Mouse (Mus musculus) stomach, postnatal 0 days (tissue): ENCODE results near the gene Slc34a3. TPM values are rescaled to one million over a fixed set of nuclear protein-coding genes. Genes with fewer than 3 reads are reported as not detected.
A peak's percentile ranks its signal among the peaks of the same experiment; 100 is the strongest.

Experiments
- ATAC-seq: fragments of 200-750 bp; cut with Nextera tagmentation; 2 replicates; pipeline ENCODE4 v1.8.0; 2017; ENCODE audit not compliant: low FRiP score, low TSS enrichment
- DNase-seq: peaks from one replicate; pipeline ENCODE4 v3.0.0-alpha.2; 2016; ENCODE audit warnings: low spot score
- H3K27ac ChIP-seq: fragments of 300-500 bp; sonication (generic); replicated peaks from 2 replicates; pipeline ENCODE4 v1.5.1; 2014; ENCODE audit warnings: mild to moderate bottlenecking, control low read depth
- H3K27me3 ChIP-seq: fragments of 300-500 bp; sonication (generic); 2 replicates; pipeline ENCODE4 v1.6.1; 2014; ENCODE audit warnings: low read length; ENCODE audit not compliant: control insufficient read depth, insufficient read depth
- H3K36me3 ChIP-seq: fragments of 300-500 bp; sonication (generic); 2 replicates; pipeline ENCODE4 v1.6.1; 2014; ENCODE audit warnings: low read length, mixed read lengths; ENCODE audit not compliant: control insufficient read depth, insufficient read depth
- H3K4me1 ChIP-seq: fragments of 300-500 bp; sonication (generic); replicated peaks from 2 replicates; pipeline ENCODE4 v1.6.1; 2014; ENCODE audit warnings: antibody characterized with exemption; ENCODE audit not compliant: control insufficient read depth, insufficient read depth
- H3K4me2 ChIP-seq: fragments of 300-500 bp; sonication (generic); replicated peaks from 2 replicates; pipeline ENCODE4 v1.6.1; 2014; ENCODE audit warnings: low read depth, mild to moderate bottlenecking, control low read depth, moderate library complexity
- H3K4me3 ChIP-seq: fragments of 300-500 bp; sonication (generic); 2 replicates; pipeline ENCODE4 v1.5.1; 2014; ENCODE audit warnings: low read depth, low read length, control low read depth
- H3K9ac ChIP-seq: fragments of 300-500 bp; sonication (generic); 2 replicates; pipeline ENCODE4 v1.6.1; 2014; ENCODE audit warnings: mild to moderate bottlenecking, low read length, control low read depth, mixed read lengths
- H3K9me3 ChIP-seq: fragments of 300-500 bp; sonication (generic); 2 replicates; pipeline ENCODE4 v1.6.1; 2016; ENCODE audit warnings: low read length; ENCODE audit not compliant: control insufficient read depth
- CTCF ChIP-seq: IDR thresholded peaks from 2 replicates; pipeline ENCODE4 v1.5.1; 2016; ENCODE audit warnings: antibody characterized with exemption, low read depth, mild to moderate bottlenecking, moderate library complexity
- EP300 ChIP-seq: optimal IDR thresholded peaks from 2 replicates; pipeline ENCODE3; 2016; ENCODE audit warnings: antibody characterized with exemption
- WGBS: fragments of 180-500 bp; shearing (Covaris S2); extraction: QIAGEN DNeasy Blood & Tissue Kit; methylation state at CpG from one replicate; pipeline ENCODE4 v1.1.7; 2014; 5-methylcytosine and 5-hydroxymethylcytosine counted together
- polyA plus RNA-seq: library from polyadenylated mRNA; unstranded; fragments of >200 nt; fragmentation: Nextera tagmentation; extraction: Ambion mirVana; gene quantifications from 2 replicates; pipeline ENCODE4 v1.2.1, GENCODE M21; 2015

Gene Slc34a3
- 0.10 and 0.12 TPM in 2 replicates for polyA plus RNA-seq

GRCm38 (mm10) chr2:25234050-25234449 lies at the start of gene Slc34a3:
Gene Slc34a3, minus strand, starts transcription at chr2:25234364.
- no peaks in the 10 kb centered on the region for H3K4me1 ChIP-seq
- 0 out of 2 replicates have a peak within 1 kb of the TSS, but pooled peaks have one; percentile 4 for H3K9ac ChIP-seq
- no peak within 1 kb of the TSS for H3K4me2 ChIP-seq
- TF ChIP-seq CTCF (no peak), EP300 (no peak)
- ATAC-seq: no peak
- WGBS: 67% methylated on average over 3 of the region's 3 CpGs
- H3K9me3 ChIP-seq: no peaks in the 10 kb centered on the region
- no peaks in the 10 kb centered on the region for H3K27me3 ChIP-seq
- no peak within 1 kb of the TSS for H3K4me3 ChIP-seq
- DNase-seq: no peak
- H3K27ac ChIP-seq: no peak within 1 kb of the TSS
- H3K36me3 ChIP-seq: no peaks in the 10 kb centered on the region

GRCm38 (mm10) chr2:25278928-25279882 lies 45.0 kb upstream of the Slc34a3 start:
- ATAC-seq: peak; percentile 72
- WGBS: 61% methylated on average over 13 of the region's 13 CpGs
- peaks cover 51% of the 10 kb centered on the region for H3K36me3 ChIP-seq

DNA sequence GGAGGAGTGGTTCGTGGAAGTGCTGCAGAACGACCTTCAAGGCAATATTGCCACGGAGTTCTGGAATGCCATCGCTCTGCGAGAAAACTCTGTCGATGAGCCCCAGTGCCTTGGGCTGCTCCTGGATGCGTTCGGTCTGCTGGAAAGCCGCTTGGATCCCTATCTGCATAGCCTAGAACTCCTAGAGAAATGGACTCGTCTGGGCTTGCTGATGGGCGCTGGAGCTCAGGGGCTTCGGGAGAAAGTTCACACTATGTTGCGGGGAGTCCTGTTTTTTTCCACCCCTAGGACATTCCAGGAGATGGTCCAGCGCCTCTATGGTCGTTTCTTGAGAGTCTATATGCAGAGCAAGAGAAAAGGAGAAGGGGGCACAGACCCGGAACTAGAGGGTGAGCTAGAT lies 38.8 kb upstream of the Slc34a3 start:
- Histone ChIP-seq H3K9me3 (no peaks in the 10 kb centered on the region), H3K4me2 (peak overlapping the region; percentile 95), H3K4me1 (peaks cover 9% of the 10 kb centered on the region; the same call in 1 of the 2 replicates), H3K27me3 (no peaks in the 10 kb centered on the region), H3K27ac (peak overlapping the region; percentile 84), H3K9ac (peak overlapping the region; percentile 87), H3K36me3 (peaks cover 23% of the 10 kb centered on the region), H3K4me3 (peak overlapping the region; percentile 74)
- TF ChIP-seq EP300 (no peak), CTCF (no peak)
- 27% methylated on average over 16 of the region's 16 CpGs for WGBS
- DNase-seq (no peak), ATAC-seq (no peak)

More at GRCm38 (mm10) chr2:25278928-25279882, 45.0 kb upstream of the Slc34a3 start:
- Histone ChIP-seq H3K4me1 (no peaks in the 10 kb centered on the region), H3K27ac (no peak overlapping the region), H3K9ac (no peak overlapping the region), H3K9me3 (no peaks in the 10 kb centered on the region), H3K4me3 (no peak overlapping the region), H3K27me3 (no peaks in the 10 kb centered on the region), H3K4me2 (no peak overlapping the region)
- peak; percentile 93 for DNase-seq
- TF ChIP-seq CTCF (peak; percentile 96), EP300 (no peak)

DNA sequence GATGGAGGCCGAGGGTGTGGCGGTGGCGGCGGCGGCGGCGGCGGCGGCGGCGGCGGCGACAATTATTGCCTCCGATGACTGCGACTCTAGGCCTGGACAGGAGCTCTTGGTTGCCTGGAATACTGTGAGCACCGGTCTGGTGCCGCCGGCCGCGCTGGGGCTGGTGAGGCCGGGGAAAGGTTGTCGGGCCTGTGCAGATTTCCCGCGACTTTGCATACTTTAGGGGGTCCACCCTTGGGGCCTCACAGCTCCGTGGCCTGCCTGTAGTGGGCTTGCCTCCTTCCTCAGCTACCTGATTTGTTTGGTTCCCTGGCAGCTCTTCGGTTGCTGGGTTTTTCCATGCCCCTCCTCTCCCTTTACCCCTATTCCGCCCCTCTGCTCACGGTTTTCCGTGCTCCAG lies 38.4 kb upstream of the Slc34a3 start:
- H3K9me3 ChIP-seq: no peaks in the 10 kb centered on the region
- DNase-seq (no peak), ATAC-seq (peak; percentile 38)
- H3K27me3 ChIP-seq: no peaks in the 10 kb centered on the region
- H3K36me3 ChIP-seq: peaks cover 18% of the 10 kb centered on the region
- H3K4me1 ChIP-seq: peaks cover 9% of the 10 kb centered on the region
- TF ChIP-seq EP300: no peak
- no peak for TF ChIP-seq CTCF
- H3K4me2 ChIP-seq: peak overlapping the region; percentile 95
- H3K27ac ChIP-seq: peak overlapping the region; percentile 84
- peak overlapping the region; percentile 74 for H3K4me3 ChIP-seq
- under 1% methylated on average over 29 of the region's 29 CpGs for WGBS
- H3K9ac ChIP-seq: peak overlapping the region; percentile 87

GRCm38 (mm10) chr2:25271827-25272511 lies 37.8 kb upstream of the Slc34a3 start, which contains the start of the genes Ssna1 and Anapc2:
Gene Ssna1, minus strand, starts transcription at chr2:25272438.
Gene Anapc2, plus strand, starts transcription at chr2:25272478.
- WGBS: under 1% methylated on average over 55 of the region's 55 CpGs
- H3K27ac ChIP-seq: peak within 1 kb of the TSS; percentile 93
- peak within 1 kb of the TSS; percentile 87 for H3K9ac ChIP-seq
- H3K36me3 ChIP-seq: peaks cover 14% of the 10 kb centered on the region
- peak; percentile 99 for DNase-seq
- peak within 1 kb of the TSS; percentile 95 for H3K4me2 ChIP-seq
- peak within 1 kb of the TSS; percentile 74 for H3K4me3 ChIP-seq
- TF ChIP-seq CTCF: peak; percentile 68
- TF ChIP-seq EP300: no peak
- peaks cover 9% of the 10 kb centered on the region for H3K4me1 ChIP-seq
- no peaks in the 10 kb centered on the region for H3K9me3 ChIP-seq
- H3K27me3 ChIP-seq: no peaks in the 10 kb centered on the region
- peak; percentile 95 for ATAC-seq
